Mouse (Mus musculus): Measurements from ENCODE around the gene Zswim1. TPM values are rescaled to one million over a fixed set of nuclear protein-coding genes. Genes with fewer than 3 reads are reported as not detected.

The Zswim1 gene
- polyA plus RNA-seq, 1 experiment = 13.3 TPM

- Histone ChIP-seq H3K4me2 (ENCODE audit: low read depth) (peak within 1 kb of the TSS; percentile 92), H3K36me3 (ENCODE audit: control insufficient read depth, insufficient read depth) (no peaks in the 10 kb centered on the region)
Observed at GRCm38 (mm10) chr2:164832748-164833301, 10.3 kb downstream of the Zswim1 start, which contains the start of gene Ctsa. Ctsa (plus strand) TSS chr2:164832873.

GRCm38 (mm10) chr2:164833314-164833959 lies 11.0 kb downstream of the Zswim1 start, which contains the start of gene Neurl2:
Neurl2 (minus strand) TSS chr2:164833456.
- no peaks in the 10 kb centered on the region for H3K79me2 ChIP-seq (ENCODE audit: control insufficient read depth, insufficient read depth)
- H3K36me3 ChIP-seq (ENCODE audit: control insufficient read depth, insufficient read depth) = no peaks in the 10 kb centered on the region
- peak within 1 kb of the TSS; percentile 74 for H3K4me3 ChIP-seq
- peak within 1 kb of the TSS; percentile 92 for H3K4me2 ChIP-seq (ENCODE audit: low read depth)
- H3ac ChIP-seq (ENCODE audit: control insufficient read depth, insufficient read length) = peak within 1 kb of the TSS; percentile 18
- TF ChIP-seq POLR2AphosphoS2 (IDR thresholded peaks at IDR 0.05; ENCODE audit: insufficient read length, low read depth) (peak; percentile 80), E2F4 (IDR thresholded peaks at IDR 0.05; ENCODE audit: insufficient read depth) (no peak), TCF12 (IDR thresholded peaks at IDR 0.05; ENCODE audit: insufficient read depth, poor library complexity, severe bottlenecking) (no peak), USF1 (IDR thresholded peaks at IDR 0.05; ENCODE audit: low read depth) (peak; percentile 100), MYOG (IDR thresholded peaks at IDR 0.05; ENCODE audit: control insufficient read depth in 1 of 3, insufficient read depth in 1 of 3, insufficient read length in 2 of 3, low read depth in 2 of 3) (peak in 1 of 3 experiments; percentile 2), CEBPB (IDR thresholded peaks at IDR 0.05; ENCODE audit: insufficient read depth, poor library complexity, severe bottlenecking) (no peak), POLR2A (IDR thresholded peaks at IDR 0.05; ENCODE audit: insufficient read length, low read depth) (peak; percentile 69), REST (IDR thresholded peaks at IDR 0.05; ENCODE audit: insufficient read depth, insufficient read length) (no peak), SRF (IDR thresholded peaks at IDR 0.05; ENCODE audit: control insufficient read depth, insufficient read length, low read depth) (peak; percentile 97), TCF3 (IDR thresholded peaks at IDR 0.05; ENCODE audit: insufficient read length, low read depth) (no peak), MAX (IDR thresholded peaks at IDR 0.05; ENCODE audit: low read depth) (peak; percentile 61), MYOD1 (IDR thresholded peaks at IDR 0.05; ENCODE audit: control insufficient read depth in 1 of 3, insufficient read length in 2 of 3, low read depth in 2 of 3) (no peak)
- H3K27me3 ChIP-seq (ENCODE audit: control insufficient read depth, insufficient read depth, insufficient read length) = no peaks in the 10 kb centered on the region

More at GRCm38 (mm10) chr2:164832748-164833301, 10.3 kb downstream of the Zswim1 start, which contains the start of gene Ctsa:
- TF ChIP-seq MYOD1 (IDR thresholded peaks at IDR 0.05; ENCODE audit: control insufficient read depth in 1 of 3, insufficient read length in 2 of 3, low read depth in 2 of 3) (peak in 1 of 3 experiments; percentile 48), POLR2A (IDR thresholded peaks at IDR 0.05; ENCODE audit: insufficient read length, low read depth) (peak; percentile 37), TCF12 (IDR thresholded peaks at IDR 0.05; ENCODE audit: insufficient read depth, poor library complexity, severe bottlenecking) (no peak), REST (IDR thresholded peaks at IDR 0.05; ENCODE audit: insufficient read depth, insufficient read length) (no peak), MAX (IDR thresholded peaks at IDR 0.05; ENCODE audit: low read depth) (no peak), MYOG (IDR thresholded peaks at IDR 0.05; ENCODE audit: control insufficient read depth in 1 of 3, insufficient read depth in 1 of 3, insufficient read length in 2 of 3, low read depth in 2 of 3) (peak in 2 of 3 experiments; percentile 10 to 25), TCF3 (IDR thresholded peaks at IDR 0.05; ENCODE audit: insufficient read length, low read depth) (no peak), CEBPB (IDR thresholded peaks at IDR 0.05; ENCODE audit: insufficient read depth, poor library complexity, severe bottlenecking) (no peak), SRF (IDR thresholded peaks at IDR 0.05; ENCODE audit: control insufficient read depth, insufficient read length, low read depth) (no peak), POLR2AphosphoS2 (IDR thresholded peaks at IDR 0.05; ENCODE audit: insufficient read length, low read depth) (peak; percentile 58), E2F4 (IDR thresholded peaks at IDR 0.05; ENCODE audit: insufficient read depth) (no peak), USF1 (IDR thresholded peaks at IDR 0.05; ENCODE audit: low read depth) (no peak)
- Histone ChIP-seq H3ac (ENCODE audit: control insufficient read depth, insufficient read length) (peak within 1 kb of the TSS; percentile 18), H3K4me3 (peak within 1 kb of the TSS; percentile 74), H3K27me3 (ENCODE audit: control insufficient read depth, insufficient read depth, insufficient read length) (no peaks in the 10 kb centered on the region), H3K79me2 (ENCODE audit: control insufficient read depth, insufficient read depth) (no peaks in the 10 kb centered on the region)

GRCm38 (mm10) chr2:164834531-164834930 lies 12.0 kb downstream of the Zswim1 start:
- no peaks in the 10 kb centered on the region for H3K79me2 ChIP-seq (ENCODE audit: control insufficient read depth, insufficient read depth)
- H3K27me3 ChIP-seq (ENCODE audit: control insufficient read depth, insufficient read depth, insufficient read length) = no peaks in the 10 kb centered on the region
- H3K36me3 ChIP-seq (ENCODE audit: control insufficient read depth, insufficient read depth) = no peaks in the 10 kb centered on the region
- H3ac ChIP-seq (ENCODE audit: control insufficient read depth, insufficient read length) = peak overlapping the region; percentile 18
- peak overlapping the region; percentile 92 for H3K4me2 ChIP-seq (ENCODE audit: low read depth)
- peak overlapping the region; percentile 74 for H3K4me3 ChIP-seq
- TF ChIP-seq POLR2AphosphoS2 (IDR thresholded peaks at IDR 0.05; ENCODE audit: insufficient read length, low read depth) (peak; percentile 18), REST (IDR thresholded peaks at IDR 0.05; ENCODE audit: insufficient read depth, insufficient read length) (no peak)

- no peak for TF ChIP-seq SRF (IDR thresholded peaks at IDR 0.05; ENCODE audit: control insufficient read depth, insufficient read length, low read depth)
- TF ChIP-seq POLR2AphosphoS2 (IDR thresholded peaks at IDR 0.05; ENCODE audit: insufficient read length, low read depth) = peak; percentile 68
- TF ChIP-seq CEBPB (IDR thresholded peaks at IDR 0.05; ENCODE audit: insufficient read depth, poor library complexity, severe bottlenecking) = no peak
- TF ChIP-seq POLR2A (IDR thresholded peaks at IDR 0.05; ENCODE audit: insufficient read length, low read depth) = no peak
- H3K79me2 ChIP-seq (ENCODE audit: control insufficient read depth, insufficient read depth) = no peaks in the 10 kb centered on the region
- no peaks in the 10 kb centered on the region for H3K36me3 ChIP-seq (ENCODE audit: control insufficient read depth, insufficient read depth)
- H3ac ChIP-seq (ENCODE audit: control insufficient read depth, insufficient read length) = no peak overlapping the region
- H3K4me2 ChIP-seq (ENCODE audit: low read depth) = peak overlapping the region; percentile 92
- H3K27me3 ChIP-seq (ENCODE audit: control insufficient read depth, insufficient read depth, insufficient read length) = no peaks in the 10 kb centered on the region
- peak overlapping the region; percentile 74 for H3K4me3 ChIP-seq
Observed at GRCm38 (mm10) chr2:164835164-164835563, 12.7 kb downstream of the Zswim1 start.

- peaks cover 7% of the 10 kb centered on the region for H3K36me3 ChIP-seq (ENCODE audit: control insufficient read depth, insufficient read depth)
- no peaks in the 10 kb centered on the region for H3K27me3 ChIP-seq (ENCODE audit: control insufficient read depth, insufficient read depth, insufficient read length)
- no peak overlapping the region for H3ac ChIP-seq (ENCODE audit: control insufficient read depth, insufficient read length)
- TF ChIP-seq TCF12 (IDR thresholded peaks at IDR 0.05; ENCODE audit: insufficient read depth, poor library complexity, severe bottlenecking) (no peak), CEBPB (IDR thresholded peaks at IDR 0.05; ENCODE audit: insufficient read depth, poor library complexity, severe bottlenecking) (no peak), MAX (IDR thresholded peaks at IDR 0.05; ENCODE audit: low read depth) (no peak), POLR2A (IDR thresholded peaks at IDR 0.05; ENCODE audit: insufficient read length, low read depth) (no peak), POLR2AphosphoS2 (IDR thresholded peaks at IDR 0.05; ENCODE audit: insufficient read length, low read depth) (no peak), MYOD1 (IDR thresholded peaks at IDR 0.05; ENCODE audit: control insufficient read depth in 1 of 3, insufficient read length in 2 of 3, low read depth in 2 of 3) (no peak), TCF3 (IDR thresholded peaks at IDR 0.05; ENCODE audit: insufficient read length, low read depth) (no peak), SRF (IDR thresholded peaks at IDR 0.05; ENCODE audit: control insufficient read depth, insufficient read length, low read depth) (no peak), E2F4 (IDR thresholded peaks at IDR 0.05; ENCODE audit: insufficient read depth) (no peak), USF1 (IDR thresholded peaks at IDR 0.05; ENCODE audit: low read depth) (no peak), REST (IDR thresholded peaks at IDR 0.05; ENCODE audit: insufficient read depth, insufficient read length) (no peak), MYOG (IDR thresholded peaks at IDR 0.05; ENCODE audit: control insufficient read depth in 1 of 3, insufficient read depth in 1 of 3, insufficient read length in 2 of 3, low read depth in 2 of 3) (no peak)
- H3K79me2 ChIP-seq (ENCODE audit: control insufficient read depth, insufficient read depth) = no peaks in the 10 kb centered on the region
- H3K4me3 ChIP-seq = no peak overlapping the region
- H3K4me2 ChIP-seq (ENCODE audit: low read depth) = no peak overlapping the region
Observed at GRCm38 (mm10) chr2:164845782-164846181, 23.3 kb downstream of the Zswim1 start.
